Mouse (Mus musculus): ENCODE data around the gene Gmppa. TPM values are rescaled to one million over a fixed set of nuclear protein-coding genes. Genes with fewer than 3 reads are reported as not detected.

Gene Gmppa
- polyA plus RNA-seq, 1 experiment from 2014 or later, result 94.6 TPM

Other genes with a start within 250 kb of the Gmppa start
- gene Ankzf1, start 243.8 kb upstream of the Gmppa start, polyA plus RNA-seq (2015; fragmentation: Nextera tagmentation; extraction: Ambion mirVana), result 28.0 and 30.7 TPM in 2 replicates
- 33.9 TPM in 2 replicates for gene Atg9a, start 243.7 kb upstream of the Gmppa start, polyA plus RNA-seq (2015; fragmentation: Nextera tagmentation; extraction: Ambion mirVana)
- 16.7 and 19.0 TPM in 2 replicates for gene Glb1l, start 225.1 kb upstream of the Gmppa start, polyA plus RNA-seq (2015; fragmentation: Nextera tagmentation; extraction: Ambion mirVana)
- gene Stk16, start 225.1 kb upstream of the Gmppa start, polyA plus RNA-seq (2015; fragmentation: Nextera tagmentation; extraction: Ambion mirVana), result 119 TPM in 2 replicates
- gene Tuba4a, start 216.1 kb upstream of the Gmppa start, polyA plus RNA-seq (2015; fragmentation: Nextera tagmentation; extraction: Ambion mirVana), result 124 and 168 TPM in 2 replicates
- gene A630095N17Rik, start 203.8 kb upstream of the Gmppa start, polyA plus RNA-seq (2015; fragmentation: Nextera tagmentation; extraction: Ambion mirVana), result not detected in 2 replicates
- gene Dnajb2, start 199.5 kb upstream of the Gmppa start, polyA plus RNA-seq (2015; fragmentation: Nextera tagmentation; extraction: Ambion mirVana), result 44.5 and 49.5 TPM in 2 replicates
- gene Ptprn, start 171.4 kb upstream of the Gmppa start, polyA plus RNA-seq (2015; fragmentation: Nextera tagmentation; extraction: Ambion mirVana), result 0.12 and 0.14 TPM in 2 replicates
- gene Resp18, start 157.5 kb upstream of the Gmppa start, polyA plus RNA-seq (2015; fragmentation: Nextera tagmentation; extraction: Ambion mirVana), result 0.35 TPM in 1 of 2 replicates, not detected in the other
- gene Dnpep, start 117.9 kb upstream of the Gmppa start, polyA plus RNA-seq (2015; fragmentation: Nextera tagmentation; extraction: Ambion mirVana), result 117 TPM in 2 replicates
- gene Des, start 75.6 kb upstream of the Gmppa start, polyA plus RNA-seq (2015; fragmentation: Nextera tagmentation; extraction: Ambion mirVana), result 74.4 and 227 TPM in 2 replicates
- 15.4 and 16.3 TPM in 2 replicates for gene Speg, start 60.6 kb upstream of the Gmppa start, polyA plus RNA-seq (2015; fragmentation: Nextera tagmentation; extraction: Ambion mirVana)
- gene Asic4, start 14.5 kb downstream of the Gmppa start, polyA plus RNA-seq (2015; fragmentation: Nextera tagmentation; extraction: Ambion mirVana), result 0.14 TPM in 2 replicates
- gene Chpf, start 43.4 kb downstream of the Gmppa start, polyA plus RNA-seq (2015; fragmentation: Nextera tagmentation; extraction: Ambion mirVana), result 51.7 and 58.8 TPM in 2 replicates
- 0.74 and 0.79 TPM in 2 replicates for gene Tmem198, start 43.6 kb downstream of the Gmppa start, polyA plus RNA-seq (2015; fragmentation: Nextera tagmentation; extraction: Ambion mirVana)
- 83.7 and 90.9 TPM in 2 replicates for gene Obsl1, start 70.5 kb downstream of the Gmppa start, polyA plus RNA-seq (2015; fragmentation: Nextera tagmentation; extraction: Ambion mirVana)
- 11.2 and 12.2 TPM in 2 replicates for gene Inha, start 71.1 kb downstream of the Gmppa start, polyA plus RNA-seq (2015; fragmentation: Nextera tagmentation; extraction: Ambion mirVana)
- gene Stk11ip, start 85.6 kb downstream of the Gmppa start, polyA plus RNA-seq (2015; fragmentation: Nextera tagmentation; extraction: Ambion mirVana), result 19.9 and 20.2 TPM in 2 replicates
- gene Slc4a3, start 110.3 kb downstream of the Gmppa start, polyA plus RNA-seq (2015; fragmentation: Nextera tagmentation; extraction: Ambion mirVana), result 24.1 and 24.8 TPM in 2 replicates

Measured in limb, embryonic 15.5 days (tissue).